Mouse (Mus musculus): ENCODE results near the gene Apod.
A peak's percentile ranks its signal among the peaks of the same experiment; 100 is the strongest.
"Not testable (repeated sequence)": the region's sequence is repeated elsewhere in the genome, so short reads cannot be mapped to it uniquely, and the experiment has no call there.

Apod gene

DNA sequence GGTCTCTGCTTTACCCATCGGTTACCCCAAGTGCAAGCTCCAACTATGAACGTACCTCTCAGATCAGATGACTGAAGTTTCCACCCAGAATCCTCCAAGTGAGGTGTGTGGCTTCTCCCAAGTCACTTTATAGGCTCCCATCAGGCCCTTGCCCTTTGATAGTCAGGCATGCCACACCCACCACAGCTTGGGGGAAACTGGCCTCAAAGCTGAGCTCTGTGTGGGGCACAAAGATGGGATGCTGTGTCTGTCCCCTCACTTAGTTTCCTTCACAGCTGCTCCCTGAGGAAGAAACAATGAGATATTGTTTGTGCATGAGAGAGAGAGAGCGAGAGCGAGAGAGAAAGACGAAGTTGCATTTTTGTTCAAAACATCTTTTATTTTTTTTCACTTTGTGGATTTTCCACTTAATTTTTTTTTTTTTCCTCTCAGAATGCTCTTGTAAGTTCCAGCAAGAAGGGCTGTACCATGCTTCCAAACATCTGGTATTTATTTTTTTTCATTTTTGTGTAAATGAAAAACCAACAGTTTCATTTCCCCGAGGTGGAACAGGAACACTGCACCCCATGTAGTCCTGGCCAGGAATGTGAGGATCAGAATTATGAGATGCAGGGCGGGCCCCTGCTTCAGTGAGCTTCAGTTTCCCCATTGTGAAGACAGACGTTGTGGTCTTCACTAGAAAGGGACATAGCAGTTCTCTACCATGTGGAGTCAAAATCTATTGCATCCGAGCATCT, at the start of gene Apod:
Apod (minus strand) TSS at position 312 of the 737 bp plus-strand sequence.
- no peak for DNase-seq (ENCODE audit: low spot score in 2 of 2)

DNA sequence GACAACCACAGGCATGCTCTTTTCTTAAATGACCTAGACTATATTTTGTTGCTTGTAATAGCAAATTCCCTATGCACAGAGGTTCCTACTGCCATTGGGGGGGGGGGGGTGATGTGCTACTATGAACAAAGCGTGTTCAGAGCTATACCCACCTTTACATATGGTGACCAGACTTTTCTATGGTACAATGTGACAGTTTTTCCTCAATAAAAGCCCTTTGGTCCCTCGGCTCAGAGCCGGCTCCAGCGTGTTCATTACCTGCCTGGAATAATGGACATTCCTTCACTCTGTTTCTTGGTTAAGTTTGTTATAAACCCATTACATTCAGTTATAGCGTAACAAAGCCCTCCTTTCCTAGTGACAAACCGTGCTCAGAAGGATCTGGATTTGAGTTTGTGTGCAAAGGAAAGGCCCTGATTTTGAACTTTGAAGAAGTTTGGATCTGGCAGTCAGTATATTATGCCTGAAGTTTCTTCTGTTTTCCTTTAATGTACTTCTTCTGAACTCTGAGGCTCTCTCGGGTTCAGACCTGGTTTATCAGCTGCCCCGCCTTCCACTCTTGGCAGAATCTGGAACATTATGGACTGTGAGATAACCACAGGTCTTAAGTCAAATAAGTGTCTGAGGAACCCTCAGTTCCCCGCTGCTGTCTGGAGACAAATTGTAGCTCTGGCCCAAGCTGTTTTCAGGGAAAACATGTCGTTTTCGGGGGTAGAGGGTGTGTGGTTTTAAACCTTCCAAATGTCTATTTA, 49.3 kb upstream of the Apod start:
- peak in 1 of 2 experiments; percentile 1 for DNase-seq (ENCODE audit: low spot score in 2 of 2)

DNA sequence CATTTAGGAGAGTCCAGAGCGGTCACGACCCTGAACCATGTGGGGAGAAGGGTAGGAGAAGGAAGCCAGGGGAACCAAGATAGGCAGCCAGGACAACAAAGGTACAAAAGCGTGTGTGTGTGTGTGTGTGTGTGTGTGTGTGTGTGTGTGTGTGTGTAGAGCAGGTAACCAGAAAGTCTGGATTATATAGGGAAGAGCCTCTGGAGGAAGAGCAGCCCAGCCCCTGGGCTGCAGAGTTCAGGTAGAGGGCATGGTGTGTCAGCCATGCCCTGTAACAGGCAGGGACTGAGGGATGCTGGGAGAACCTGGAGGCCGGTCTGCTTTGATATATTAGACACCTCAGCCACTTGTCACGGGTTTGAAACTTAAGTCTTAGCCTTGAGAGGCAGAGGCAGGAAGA, 44.9 kb upstream of the Apod start:
- no peak for DNase-seq (ENCODE audit: low spot score in 2 of 2)

DNA sequence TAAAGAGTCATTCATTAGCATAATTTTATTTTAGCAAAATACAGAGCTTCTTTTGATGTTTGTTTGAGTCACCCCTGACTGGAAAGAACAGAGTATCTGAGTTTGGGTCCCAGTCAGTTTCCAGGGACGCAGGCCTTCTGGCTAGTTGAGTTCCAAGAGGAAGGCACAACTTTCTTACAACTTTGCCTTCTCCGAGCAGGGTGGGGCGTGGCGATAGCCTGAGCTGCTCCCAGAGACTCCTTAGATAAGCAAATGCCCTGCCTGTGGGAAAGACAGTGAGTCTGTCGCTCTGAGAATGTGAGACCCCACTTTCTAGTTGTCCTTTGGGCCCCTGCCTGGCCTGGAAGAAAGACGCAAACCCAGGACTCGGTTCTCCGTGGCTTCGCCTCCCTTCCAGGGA, 44.4 kb upstream of the Apod start:
- DNase-seq (ENCODE audit: low spot score in 2 of 2) = no peak

DNA sequence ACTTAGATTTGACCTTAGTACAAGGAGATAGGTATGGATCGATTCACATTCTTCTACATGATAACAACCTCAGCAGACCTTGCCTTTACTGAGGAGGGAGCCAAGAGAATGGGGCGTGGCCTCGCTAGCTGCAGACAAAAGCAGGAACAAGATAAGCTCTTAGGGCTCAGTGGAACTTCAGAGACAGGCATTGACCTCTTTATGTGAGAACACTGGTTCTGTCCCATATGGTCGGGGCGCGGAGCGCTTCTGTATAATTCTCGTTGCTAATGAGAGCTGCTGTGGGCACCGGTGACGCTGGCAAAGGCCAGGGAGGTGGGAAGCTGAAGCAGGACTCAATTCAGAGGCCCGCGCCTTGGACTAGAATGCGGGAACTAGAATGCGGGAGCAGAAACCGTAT, 44.0 kb upstream of the Apod start:
- DNase-seq (ENCODE audit: low spot score in 2 of 2) = no peak

DNA sequence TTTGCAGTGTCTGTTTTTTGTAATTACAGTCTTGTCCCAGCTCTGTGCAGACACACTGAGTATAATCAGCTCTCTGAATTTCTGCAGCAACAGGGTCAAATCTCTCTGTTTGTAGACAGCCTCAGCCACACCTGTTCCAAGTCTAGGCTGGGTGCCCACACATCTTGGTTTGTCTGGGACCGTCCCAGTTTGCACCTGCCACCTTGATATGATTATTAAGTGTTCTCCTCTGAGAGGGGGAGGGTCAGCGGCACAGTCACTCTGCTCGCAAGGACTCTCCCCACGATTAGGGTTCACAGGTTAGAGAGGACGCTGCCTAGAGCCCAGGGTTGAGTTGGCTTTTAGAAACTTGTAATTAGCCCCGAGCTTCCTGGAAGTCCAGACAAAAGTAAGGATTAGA, 41.3 kb upstream of the Apod start:
- DNase-seq (ENCODE audit: low spot score in 2 of 2) = no peak

DNA sequence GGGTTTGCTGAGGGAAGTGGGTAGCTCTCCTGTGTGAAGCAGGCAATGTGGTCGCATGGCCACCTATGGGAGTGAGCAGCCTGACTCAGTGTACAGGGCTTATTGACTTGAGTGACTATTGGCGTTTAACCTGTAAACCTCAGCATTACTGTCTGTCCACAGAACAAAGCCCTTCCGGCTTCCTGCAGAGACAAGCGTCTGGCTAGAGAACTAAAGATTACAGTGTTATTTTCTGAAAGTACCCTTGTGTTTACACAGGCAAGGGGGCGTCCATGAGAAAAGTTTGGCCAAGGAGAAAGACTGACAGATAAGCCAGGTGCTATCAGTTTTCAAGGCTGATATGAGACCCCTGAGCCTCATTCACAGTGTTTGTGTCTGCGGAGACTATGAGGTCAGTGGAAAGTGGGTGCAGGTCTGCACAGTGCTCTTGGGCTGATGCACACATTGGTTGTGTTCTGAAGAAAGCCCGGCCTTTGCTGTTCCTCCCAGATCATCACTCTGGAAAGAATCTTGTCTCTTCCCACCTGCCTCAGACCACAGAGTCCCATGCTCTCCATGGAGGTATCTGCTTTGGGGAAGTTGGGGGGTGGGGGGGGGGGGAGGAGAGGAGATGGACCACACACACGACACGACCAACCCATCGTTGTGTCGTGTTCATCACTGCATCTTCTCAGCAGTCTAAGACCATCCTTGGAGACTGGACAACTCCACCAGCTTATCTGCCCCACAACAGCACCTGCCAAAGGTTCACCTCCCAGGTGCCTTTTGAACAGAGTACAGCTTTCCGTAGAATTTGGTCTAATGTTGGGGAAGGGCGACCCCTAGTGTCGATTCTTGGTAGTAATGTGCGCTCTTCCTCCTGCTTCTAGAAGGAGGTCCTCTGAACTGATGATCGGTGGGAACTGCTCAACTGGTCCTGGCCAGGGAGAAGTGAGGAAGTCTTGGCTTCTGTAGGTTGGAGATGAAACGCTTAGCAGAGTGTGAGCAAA, 40.0 kb upstream of the Apod start:
- peak; percentile 66 to 74 for DNase-seq (ENCODE audit: low spot score in 2 of 2)

DNA sequence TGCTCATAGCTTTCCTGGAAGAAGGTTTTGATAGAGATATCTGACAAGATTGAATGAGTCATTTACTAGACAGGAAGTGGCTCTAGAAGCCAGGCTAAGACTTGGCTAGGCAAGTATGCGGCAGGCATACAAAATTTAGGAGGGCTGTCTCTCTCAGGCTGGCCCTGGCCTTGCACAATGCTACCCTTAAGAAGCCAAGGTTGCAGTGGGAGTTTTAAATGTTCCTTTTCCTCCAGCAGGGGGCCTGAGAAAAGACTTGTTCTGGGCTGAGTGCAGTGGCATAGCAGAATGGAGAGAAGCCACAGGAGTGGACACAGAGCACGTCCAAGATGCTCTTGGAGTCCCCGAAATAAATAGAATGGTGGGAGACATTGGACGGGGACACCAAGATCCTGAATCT, 38.4 kb upstream of the Apod start:
- no peak for DNase-seq (ENCODE audit: low spot score in 2 of 2)

DNA sequence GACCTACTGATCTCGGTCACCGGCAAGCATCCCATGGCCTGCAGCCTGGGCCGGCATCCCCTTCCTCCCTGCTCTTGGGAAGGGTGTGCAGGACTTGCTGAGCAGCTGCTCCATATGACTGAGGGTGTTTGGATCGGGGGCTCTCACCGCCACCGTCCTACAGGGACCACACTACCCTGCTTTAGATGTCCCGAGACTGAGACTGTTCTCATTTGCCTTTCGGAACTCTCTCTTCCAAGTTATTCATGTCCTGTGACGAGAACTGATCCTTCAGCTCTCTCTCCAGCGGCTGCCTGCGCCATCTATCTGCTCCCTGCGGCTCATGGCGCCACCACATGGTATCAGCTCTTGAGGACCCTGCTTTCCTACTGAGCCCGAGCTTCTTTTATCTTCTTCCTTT, 33.0 kb upstream of the Apod start:
- DNase-seq (ENCODE audit: low spot score in 2 of 2) = peak; percentile 57

DNA sequence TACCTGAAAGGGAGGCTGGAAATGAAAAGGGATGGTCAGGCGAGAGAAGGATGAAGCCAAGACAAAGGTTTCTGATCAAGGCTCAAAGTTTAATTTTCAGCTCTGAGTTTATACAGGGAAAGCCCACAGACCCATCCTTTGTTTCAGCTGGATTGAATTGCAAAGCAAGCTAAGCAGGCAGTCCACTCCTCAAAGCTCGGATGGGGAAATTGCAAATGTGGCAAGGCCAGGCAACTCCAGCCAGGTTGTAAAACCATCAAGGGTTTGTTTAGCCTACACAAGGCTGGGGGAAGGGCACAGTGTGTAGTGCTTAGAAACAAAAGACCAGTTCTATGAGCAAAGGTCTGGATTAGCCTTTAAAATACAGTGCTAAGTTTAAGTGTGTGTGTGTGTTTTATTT, 28.4 kb upstream of the Apod start:
- no peak for DNase-seq (ENCODE audit: low spot score in 2 of 2)

DNA sequence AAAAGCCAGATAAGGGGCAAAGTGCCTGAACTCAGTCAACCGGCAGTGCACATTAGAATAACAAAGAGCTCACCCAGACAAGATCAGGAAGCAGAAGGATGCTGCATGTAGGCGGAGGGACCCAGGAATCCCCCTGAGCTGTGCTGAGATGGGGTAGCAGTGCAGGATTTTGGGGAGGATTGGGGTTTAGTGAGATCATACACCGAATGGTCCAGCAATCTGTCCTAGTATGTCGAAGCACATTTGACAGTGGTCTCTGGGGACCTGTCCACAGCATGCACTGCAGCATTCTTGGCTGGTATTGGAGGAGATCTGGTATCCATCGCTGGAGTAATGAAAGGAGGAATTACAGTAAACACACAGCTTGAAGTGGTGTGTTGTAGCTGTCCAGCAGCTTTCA, 27.9 kb upstream of the Apod start:
- no peak for DNase-seq (ENCODE audit: low spot score in 2 of 2)

DNA sequence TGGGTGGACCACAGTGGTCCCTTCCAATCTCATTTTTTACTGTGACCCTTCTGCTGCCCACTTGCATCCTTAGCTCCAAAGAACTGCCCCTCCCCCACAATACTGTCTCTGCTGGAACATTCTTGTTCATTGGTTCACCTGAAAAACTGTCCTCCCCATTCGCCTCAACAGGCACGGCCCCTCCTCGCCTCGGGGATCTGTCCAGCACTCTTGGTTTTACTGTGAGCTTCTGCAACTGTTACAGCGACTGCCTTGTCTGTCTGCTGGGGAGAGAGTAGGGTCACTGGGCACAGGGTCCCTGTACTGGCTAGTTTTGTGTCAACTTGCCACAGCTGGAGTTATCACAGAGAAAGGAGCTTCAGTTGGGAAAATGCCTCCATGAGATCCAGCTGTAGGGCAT, 24.7 kb upstream of the Apod start:
- no peak for DNase-seq (ENCODE audit: low spot score in 2 of 2)

DNA sequence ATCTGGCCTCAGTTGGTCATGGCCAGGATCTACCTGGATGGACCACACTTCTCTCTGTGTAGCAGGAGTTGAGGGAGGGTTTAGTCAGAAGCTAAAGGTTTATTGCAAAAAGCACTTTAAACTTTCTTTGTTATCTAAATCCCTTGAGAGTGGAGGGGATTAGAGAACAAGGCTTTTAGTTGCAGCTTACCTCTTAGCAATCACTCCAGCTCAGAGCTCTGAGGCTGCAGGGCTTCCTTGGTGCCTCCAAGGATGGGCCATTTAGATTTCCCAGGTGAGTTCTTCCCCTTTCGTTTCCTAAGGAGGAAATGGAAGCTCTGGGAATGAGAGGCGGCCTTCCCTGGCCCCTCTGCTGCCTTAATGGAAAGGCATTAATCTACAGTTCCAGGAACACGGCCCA, 23.3 kb upstream of the Apod start:
- no peak for DNase-seq (ENCODE audit: low spot score in 2 of 2)

DNA sequence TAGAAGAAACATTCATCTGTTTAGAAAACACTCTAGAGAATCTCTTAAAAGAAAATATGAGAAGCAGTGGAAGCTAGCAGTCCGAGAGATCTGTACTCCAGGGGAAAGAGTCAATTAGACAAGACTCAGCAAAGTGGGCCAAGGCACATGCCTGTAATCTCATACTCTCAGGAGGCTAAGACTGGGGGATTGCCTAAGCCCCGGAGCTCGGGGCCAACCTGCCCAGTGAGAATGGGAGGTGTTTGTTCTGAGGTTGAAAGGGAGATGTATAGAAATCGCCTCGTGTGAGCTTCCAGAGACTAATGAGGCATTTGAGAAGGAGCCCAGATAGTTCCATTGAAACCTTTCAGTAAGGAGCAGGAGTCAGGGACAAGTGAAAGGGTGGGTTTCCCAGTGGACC, 20.2 kb upstream of the Apod start:
- DNase-seq (ENCODE audit: low spot score in 2 of 2) = no peak

DNA sequence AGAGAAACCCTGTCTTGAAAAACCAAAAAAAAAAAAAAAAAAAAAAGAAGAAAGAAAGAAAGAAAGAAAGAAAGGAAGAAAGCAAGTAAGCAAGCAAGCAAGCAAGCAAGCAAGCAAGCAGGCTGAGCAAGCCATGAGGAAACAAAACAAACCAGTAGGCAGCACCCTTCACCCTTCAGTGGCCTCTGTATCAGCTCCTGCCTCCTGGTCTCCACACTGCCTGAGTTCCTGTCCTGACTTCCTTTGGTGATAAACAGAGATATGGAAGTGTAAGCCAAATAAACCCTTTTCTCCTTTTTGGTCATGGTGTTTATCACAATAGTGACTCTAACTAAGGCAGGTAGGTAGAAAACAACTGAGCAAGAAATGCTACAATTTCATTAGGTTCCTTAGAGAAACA, 18.0 kb upstream of the Apod start:
- no peak for DNase-seq (ENCODE audit: low spot score in 2 of 2)

DNA sequence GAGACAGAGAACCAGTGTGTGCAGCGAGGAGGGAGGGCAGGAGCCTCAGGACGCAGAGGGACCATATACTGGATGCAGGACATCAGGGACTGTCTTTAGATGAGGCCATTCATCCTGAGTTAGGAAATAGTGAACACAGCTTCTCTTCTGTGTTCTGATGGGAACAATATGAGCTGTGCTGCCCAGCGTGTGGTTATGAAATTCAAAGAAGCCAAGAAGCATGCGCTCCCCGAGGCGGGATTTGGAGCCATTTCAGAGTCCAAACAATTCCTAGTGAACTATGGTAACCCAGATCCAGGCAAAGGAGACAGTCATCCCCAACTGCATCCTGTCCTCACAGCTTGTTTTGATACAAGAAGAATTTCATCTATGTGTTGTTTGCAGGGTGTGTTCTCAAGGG, 16.4 kb upstream of the Apod start:
- DNase-seq (ENCODE audit: low spot score in 2 of 2) = not testable (repeated sequence)

DNA sequence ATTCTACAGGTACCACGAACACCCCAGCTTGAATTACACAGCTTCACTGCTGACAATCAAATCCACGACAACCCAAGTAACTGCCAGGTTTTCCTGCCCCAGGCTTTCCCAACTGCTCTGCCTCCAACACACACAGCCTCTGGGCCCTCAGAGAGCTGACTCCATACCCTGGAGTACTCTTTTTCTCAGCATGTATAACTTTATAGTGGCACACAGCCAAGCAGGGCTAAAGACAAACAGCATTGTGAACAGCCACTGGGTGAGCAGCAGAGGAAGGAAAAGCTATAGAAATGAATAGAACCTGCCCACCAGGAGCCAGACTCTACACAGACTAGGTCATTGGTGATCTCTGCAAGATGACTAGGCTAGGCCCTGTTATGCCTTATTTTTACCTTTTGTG, 15.1 kb upstream of the Apod start:
- no peak for DNase-seq (ENCODE audit: low spot score in 2 of 2)

DNA sequence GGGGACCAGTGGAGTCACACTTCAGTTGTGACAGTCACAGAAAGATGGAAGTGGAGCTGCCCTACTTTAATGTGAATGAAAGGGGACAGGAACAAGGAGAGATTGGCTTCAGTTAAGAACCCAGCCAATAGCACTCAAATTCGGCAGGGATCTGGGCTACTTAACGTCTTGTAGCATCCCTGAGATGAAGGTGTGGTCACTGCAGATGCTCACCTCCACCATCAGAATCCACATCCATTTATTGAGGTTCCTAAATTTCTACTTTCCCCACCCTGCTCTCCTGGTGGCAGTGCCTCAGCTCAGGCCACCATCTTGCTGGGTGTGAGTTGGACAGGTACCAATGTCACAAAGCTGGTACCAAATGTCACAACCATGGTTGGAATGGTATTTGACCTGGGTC, 13.3 kb upstream of the Apod start:
- DNase-seq (ENCODE audit: low spot score in 2 of 2) = no peak

DNA sequence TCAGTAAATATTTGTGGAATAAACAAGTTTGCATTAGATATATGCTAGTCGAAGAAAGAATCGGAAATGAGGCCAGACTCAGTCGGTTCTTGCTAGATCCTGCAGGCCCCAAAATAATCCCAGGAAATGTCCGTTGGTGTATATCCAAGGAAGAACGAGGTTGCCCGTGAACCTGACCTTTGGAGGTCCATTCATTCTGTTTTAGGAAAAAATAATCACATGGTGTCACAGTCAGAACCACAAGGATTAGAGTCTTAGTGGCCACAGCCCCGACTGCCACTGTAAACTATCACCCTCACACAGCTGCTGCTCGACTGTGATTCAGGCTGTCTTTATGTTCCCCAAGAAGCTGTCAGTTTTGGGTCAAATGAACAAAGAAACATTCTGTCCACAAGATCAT, 12.8 kb upstream of the Apod start:
- DNase-seq (ENCODE audit: low spot score in 2 of 2) = no peak

DNA sequence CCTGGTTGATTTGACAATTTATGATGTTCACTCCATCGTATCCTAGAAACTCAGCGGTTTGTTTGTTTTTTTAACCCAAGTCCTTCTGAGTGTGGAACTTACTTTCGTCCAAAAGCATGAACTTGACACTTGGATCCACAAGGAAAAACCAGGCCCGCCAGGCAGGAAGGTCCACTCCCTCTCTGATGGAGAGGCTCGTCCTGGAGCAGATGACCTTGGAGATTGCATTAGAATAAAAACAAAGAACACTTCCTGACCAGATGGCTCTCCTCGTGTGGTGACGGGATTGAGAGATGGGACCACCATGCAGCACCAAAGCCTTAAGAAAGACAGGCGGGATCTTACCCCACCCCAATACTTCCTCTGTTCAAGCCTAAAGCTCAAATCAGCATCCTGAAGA, 12.1 kb upstream of the Apod start:
- DNase-seq (ENCODE audit: low spot score in 2 of 2) = no peak

DNA sequence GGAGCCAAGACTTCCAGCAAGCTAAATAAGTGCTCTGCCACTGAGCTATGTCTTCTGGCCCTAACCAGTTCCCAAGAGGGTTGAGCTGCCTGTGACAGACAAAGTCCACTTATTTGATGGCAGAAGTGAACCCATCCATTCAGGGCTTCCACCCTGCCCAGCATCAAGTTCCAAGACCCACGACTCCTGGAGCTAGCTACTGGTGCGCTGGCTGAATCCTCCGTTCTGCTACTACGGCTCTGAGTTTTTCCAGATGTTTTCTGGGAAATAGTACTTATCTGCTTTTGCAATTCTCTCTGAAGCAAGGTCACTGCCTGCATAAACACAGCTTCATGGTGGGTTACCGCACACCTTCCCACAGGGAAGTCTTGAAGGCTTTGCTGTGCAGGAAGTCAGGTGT, 11.4 kb upstream of the Apod start:
- DNase-seq (ENCODE audit: low spot score in 2 of 2) = no peak

DNA sequence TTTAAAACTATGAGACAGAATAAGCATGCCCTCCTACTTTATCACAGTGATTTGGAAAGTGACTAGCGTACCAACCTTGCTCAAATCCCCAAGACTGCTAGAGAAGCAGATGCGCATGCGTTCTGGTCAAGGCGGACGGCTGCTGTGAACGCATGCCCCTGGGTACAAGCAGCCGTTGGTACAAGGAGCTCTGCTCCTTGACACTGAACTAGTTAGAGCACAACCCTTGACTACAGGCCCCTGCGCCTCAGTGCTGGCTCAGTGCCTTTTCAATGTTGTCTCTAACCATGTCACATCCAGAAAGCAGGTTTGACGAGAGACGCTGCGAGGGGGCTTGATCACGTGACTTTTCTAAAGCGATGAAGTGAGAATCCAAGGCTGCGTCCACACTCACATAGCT, 10.5 kb upstream of the Apod start:
- DNase-seq (ENCODE audit: low spot score in 2 of 2) = no peak

Data from frontal cortex, postnatal 25 days (tissue).